Mouse (Mus musculus) Patski (cell line): ENCODE data around the gene Baz1a. TPM values are rescaled to one million over a fixed set of nuclear protein-coding genes. Genes with fewer than 3 reads are reported as not detected.

Source experiments
- ATAC-seq: fragments of 100-300 bp; one replicate; pipeline ENCODE4 v1.8.0; 2021
- CTCF ChIA-PET: fragments of 350-600 bp; sonication (Branson Sonifier 250); formaldehyde crosslinking; loops from one replicate; lab custom pipeline; 2022; ENCODE audit warnings: inconsistent platforms; lab: Charles Lee
- POLR2A ChIA-PET: fragments of 350-600 bp; sonication (Branson Sonifier 250); formaldehyde crosslinking; loops from one replicate; lab custom pipeline; 2022; ENCODE audit warnings: antibody characterized with exemption, inconsistent platforms; lab: Charles Lee
- DNase-seq: peaks from one replicate; pipeline ENCODE4 v3.0.0-alpha.2; 2011; ENCODE audit warnings: low read depth, low spot score
- H3K27me3 ChIP-seq: fragments of 371-371 bp; one replicate; pipeline ENCODE4 v1.5.1; 2021
- CTCF ChIP-seq: fragments of 100-300 bp; IDR thresholded peaks from one replicate; pipeline ENCODE4 v1.5.1; 2021
- in situ Hi-C: fragments of 300-500 bp; cut with MboI; formaldehyde crosslinking; loops from 3 replicates; pipeline ENCODE4 v1.11.1; 2018; ENCODE audit warnings: low pct_unique_long_range_greater_than_20kb, mixed read lengths
- polyA plus RNA-seq: library from polyadenylated mRNA; unstranded; gene quantifications from one replicate; pipeline ENCODE4 v1.2.3, GENCODE M21; 2021

Baz1a gene
- polyA plus RNA-seq, result 20.4 TPM

DNA sequence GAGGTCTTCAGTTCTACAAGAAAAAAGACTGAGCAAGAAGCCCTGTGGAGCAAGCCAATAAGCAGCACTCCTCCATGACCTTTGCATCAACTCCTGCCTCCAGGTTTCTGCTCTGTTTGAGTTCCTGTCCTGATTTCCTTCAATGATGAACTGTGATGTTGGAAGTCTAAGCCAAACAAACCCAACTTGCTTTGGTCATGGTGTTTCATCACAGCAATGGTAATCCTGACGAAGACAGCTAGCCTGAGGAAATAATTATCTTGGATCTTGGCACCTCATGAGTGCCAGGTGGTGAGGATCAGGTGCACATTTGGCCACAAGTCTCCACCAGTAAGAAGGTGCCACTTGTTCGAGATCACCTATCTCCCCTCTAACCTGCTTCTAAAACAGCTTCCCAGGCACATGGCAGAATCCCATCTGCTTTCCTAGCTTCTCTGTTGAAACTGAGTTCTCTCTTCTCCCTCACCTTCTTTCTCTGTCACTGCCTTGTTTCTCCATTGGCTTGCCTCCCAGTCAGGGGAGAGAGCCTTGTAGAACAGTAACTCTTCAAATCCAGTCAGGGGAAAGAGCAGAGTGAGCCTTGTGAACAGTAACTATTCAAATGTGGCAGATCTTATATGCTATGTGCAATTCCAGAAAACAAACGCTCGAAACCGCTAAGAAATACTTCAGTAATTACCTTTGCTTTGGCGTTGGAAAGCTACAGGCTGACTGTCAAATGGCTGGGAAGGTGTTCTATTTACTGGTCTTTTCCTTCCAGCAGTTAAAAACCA is at the start of gene Baz1a:
Gene Baz1a, minus strand, starts transcription at position 723 of the 773 bp plus-strand sequence.
- in situ Hi-C loops, result no loop called here
- POLR2A ChIA-PET, result no interaction called here
- DNase-seq, result no peak
- H3K27me3 ChIP-seq, result no peaks in the 10 kb centered on the region
- CTCF ChIA-PET, result no interaction called here
- ATAC-seq, result no peak
- TF ChIP-seq CTCF, result no peak

DNA sequence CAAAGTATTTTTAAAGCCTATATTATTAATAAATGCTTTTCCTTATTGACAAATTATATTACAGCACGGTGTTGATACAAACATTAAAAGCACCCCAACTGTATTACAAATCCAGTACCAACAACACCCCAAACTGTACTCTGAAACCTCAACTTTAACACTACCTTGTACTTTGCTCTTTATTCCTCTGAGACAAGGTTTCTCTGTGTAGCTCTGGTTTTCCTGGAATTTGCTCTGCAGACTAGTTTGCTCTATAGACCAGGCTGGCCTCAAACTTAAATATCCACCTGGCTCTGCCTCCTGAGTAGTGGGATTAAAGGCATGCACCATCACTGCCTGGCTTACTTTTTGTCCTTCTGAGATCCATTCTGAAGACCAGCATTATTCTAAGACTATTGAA is 48.0 kb upstream of the Baz1a start:
- DNase-seq, result no peak
- POLR2A ChIA-PET, result no interaction called here
- H3K27me3 ChIP-seq, result no peaks in the 10 kb centered on the region
- CTCF ChIA-PET, result no interaction called here
- ATAC-seq, result no peak
- in situ Hi-C loops, result no loop called here
- no peak for TF ChIP-seq CTCF

DNA sequence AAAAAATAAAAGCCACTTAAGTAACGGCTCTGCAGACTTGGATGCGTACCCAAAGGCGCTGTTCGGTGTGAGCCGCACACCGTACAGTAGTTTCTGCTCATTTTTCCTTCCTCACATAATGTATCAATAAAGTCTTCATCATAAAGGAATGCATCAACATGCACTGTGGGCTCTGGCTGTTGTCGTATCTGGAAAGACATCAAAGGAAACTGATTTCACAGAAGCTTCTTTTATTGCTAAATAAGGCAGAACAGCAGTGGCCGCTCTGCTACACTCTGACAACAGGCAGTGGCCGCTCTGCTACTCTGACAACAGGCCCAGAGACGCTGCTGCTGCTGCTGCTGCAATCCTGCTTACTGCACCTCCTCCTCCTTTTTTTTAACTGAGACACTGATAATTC is 46.9 kb upstream of the Baz1a start:
- no peak for DNase-seq
- in situ Hi-C loops, result no loop called here
- no peak for ATAC-seq
- no peaks in the 10 kb centered on the region for H3K27me3 ChIP-seq
- ChIA-PET CTCF (no interaction called here), POLR2A (interaction anchor here (1.2 kb wide), 1 partner anchor 9 kb away, joined by 3 read pairs; no protein-coding TSS in a partner anchor)
- TF ChIP-seq CTCF, result no peak

DNA sequence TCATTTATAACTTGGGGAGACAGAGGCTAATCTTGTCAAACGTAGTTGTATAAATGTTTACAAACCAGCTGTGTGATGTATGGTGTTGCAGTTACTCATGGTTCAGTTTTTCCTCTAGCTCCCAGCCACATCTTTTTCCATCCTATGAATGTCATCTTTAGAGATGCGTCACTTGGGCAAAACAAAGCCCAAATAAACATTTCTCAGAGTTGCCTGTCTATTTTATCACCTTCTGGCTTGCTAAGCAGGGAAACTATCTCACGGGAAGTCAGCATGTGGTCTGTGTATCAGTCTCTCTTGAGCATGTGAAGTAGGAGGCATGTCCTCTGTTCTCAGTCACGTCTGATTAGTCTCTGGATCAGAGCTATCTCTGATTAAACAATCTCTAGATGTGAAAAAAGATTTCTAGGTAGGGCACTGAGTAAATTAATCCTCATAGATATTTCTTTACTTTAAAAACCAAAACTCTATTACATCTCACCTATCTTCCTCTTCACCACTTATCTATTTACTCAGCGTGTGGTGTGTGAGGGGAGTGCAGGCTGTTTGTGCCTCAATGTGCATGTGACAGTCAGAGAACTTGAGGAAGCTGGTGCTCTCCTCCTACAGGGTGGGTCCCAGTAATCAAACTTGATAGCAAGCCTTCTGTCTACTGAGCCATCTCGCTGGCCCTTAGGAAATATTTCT is 46.2 kb upstream of the Baz1a start:
- ATAC-seq, result no peak
- CTCF ChIA-PET, result no interaction called here
- in situ Hi-C loops, result no loop called here
- DNase-seq, result no peak
- TF ChIP-seq CTCF, result no peak
- H3K27me3 ChIP-seq, result no peaks in the 10 kb centered on the region
- POLR2A ChIA-PET, result interaction anchor here (1.2 kb wide), 1 partner anchor 8 kb away, joined by 3 read pairs; no protein-coding TSS in a partner anchor

DNA sequence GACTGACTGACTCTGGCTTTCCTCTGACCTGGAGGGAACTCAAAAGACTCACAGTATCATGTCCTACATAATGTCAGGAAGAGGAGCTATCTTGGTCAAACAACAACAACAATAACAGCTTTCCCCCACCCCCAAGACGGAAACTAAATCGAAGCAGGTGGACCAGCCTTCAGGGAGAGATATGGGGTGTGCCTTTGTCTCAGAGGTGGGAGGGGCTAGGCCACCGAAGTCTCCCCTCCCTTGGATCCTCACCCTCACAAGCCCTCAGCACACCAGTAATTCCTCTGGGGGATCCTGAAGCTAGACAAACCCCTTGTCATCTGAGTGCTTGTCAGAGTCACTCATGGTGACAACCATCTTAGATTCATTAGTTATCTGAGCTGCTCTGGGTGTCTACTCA is 45.7 kb upstream of the Baz1a start:
- no peaks in the 10 kb centered on the region for H3K27me3 ChIP-seq
- ChIA-PET CTCF (no interaction called here), POLR2A (no interaction called here)
- no peak for DNase-seq
- no peak for TF ChIP-seq CTCF
- in situ Hi-C loops, result no loop called here
- ATAC-seq, result no peak

DNA sequence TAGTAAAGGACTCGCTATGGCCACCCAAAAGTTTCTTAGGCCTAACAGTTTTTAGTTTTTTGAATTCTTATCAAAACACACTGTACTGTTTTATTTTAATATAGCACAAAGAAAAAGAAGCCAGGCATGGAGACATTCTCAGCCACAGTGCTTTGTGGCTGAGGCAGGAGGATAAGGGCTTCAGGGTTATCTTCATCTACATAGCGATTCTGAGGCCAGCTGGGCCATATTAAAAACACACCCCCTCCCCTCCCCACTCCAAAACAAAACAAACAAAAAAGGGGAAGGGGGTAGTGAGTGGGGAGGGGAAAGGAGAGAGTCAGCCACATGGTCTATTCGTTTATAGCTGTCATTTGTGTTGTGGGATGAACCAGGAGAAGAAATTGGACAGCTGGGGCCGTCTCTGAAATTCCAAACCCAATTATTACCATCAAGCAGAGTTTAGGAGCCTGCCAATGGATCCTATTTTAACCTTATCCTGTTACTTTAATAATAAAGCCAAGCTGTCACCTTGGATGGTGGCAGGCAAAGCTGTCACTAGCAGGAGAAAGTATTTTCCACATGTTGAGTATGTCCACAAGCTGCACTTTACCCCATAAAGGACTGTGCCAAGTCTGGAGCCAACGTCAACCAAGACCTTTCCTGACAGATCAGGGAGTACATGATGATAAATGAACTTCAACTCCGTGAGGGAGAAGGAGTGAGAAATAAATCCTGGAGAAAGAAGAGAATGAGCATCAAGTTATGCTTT is 44.9 kb upstream of the Baz1a start:
- no peak for DNase-seq
- in situ Hi-C loops, result no loop called here
- ChIA-PET CTCF (no interaction called here), POLR2A (no interaction called here)
- H3K27me3 ChIP-seq, result no peaks in the 10 kb centered on the region
- no peak for ATAC-seq
- TF ChIP-seq CTCF, result no peak

DNA sequence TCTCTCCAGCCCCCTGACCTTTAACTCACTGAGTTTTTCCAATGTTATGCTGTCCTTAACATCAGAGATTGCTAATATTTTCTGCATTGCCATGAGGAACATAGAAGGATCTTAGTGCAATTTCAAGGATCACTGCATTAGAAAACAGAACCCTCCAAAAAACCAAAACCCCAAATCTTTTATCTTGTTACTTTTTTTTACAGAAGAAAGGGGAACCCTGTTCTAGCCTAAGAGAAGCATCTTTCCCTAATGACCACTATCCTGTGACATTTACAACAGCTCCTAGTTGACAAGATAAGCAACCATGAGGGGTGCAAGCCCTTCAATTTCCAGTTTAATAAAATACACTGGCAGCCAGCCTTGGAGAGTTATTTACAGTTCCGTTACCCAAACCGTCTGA is 42.6 kb upstream of the Baz1a start:
- TF ChIP-seq CTCF, result no peak
- CTCF ChIA-PET, result no interaction called here
- no peaks in the 10 kb centered on the region for H3K27me3 ChIP-seq
- DNase-seq, result no peak
- no peak for ATAC-seq
- in situ Hi-C loops, result no loop called here
- POLR2A ChIA-PET, result interaction anchor here (1.4 kb wide), 1 partner anchor 12 kb away, joined by 4 read pairs; no protein-coding TSS in a partner anchor

DNA sequence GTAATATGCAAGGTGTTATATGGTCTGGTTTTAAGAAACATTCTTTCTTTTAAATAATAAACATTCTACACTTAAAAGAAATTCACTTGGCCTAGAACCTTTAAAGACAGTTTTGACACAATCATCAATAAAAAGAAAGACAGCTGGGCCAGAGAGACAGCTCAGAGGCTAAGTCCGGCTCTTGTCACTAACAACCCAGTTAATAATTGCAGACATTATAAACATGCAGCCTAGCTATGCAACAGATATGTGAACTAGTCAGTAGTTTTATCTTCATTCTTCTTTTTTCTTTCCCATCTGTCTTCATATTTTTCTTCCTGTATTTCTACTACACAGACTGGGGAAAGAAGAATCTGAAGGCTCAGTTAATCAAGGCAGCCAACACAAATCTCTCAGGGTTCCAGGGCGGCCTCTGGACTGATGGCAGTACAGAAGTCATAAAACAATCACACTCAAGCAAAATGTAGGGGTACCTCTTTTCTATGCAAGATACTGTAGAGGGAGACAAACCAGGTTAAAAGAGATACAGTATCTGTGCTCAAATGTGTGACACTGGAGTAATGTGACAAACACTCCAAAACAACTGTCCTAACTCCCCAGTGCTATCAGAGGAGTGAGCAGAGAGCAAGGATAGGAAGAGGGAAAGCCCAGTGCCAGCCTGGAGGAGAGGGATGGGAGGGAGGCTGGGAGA is 40.5 kb upstream of the Baz1a start:
- ATAC-seq, result no peak
- DNase-seq, result no peak
- H3K27me3 ChIP-seq, result no peaks in the 10 kb centered on the region
- TF ChIP-seq CTCF, result no peak
- ChIA-PET CTCF (interaction anchor here (0.8 to 1.3 kb wide), 2 partner anchors 16 to 19 kb away, joined by 3 read pairs; no protein-coding TSS in a partner anchor), POLR2A (no interaction called here)
- in situ Hi-C loops, result no loop called here

DNA sequence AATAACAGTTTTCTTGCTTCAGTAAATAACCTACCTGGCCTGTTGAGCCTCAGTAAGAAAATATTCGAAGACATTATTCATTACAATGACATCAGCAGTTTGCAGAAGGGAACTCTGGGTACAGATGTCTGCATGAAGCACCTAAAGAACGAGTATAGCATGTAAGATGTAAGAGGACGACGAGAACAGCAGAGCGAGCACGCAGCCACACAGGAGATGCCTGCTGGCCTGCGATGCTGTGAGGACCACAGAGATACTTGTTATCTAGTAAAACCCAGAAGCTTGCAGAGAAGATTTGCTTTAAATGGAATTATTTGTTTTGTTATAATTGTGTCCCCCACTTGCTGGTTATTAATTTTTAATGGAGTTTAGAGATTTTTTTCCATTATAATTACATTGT is 39.1 kb upstream of the Baz1a start:
- DNase-seq (no peak), ATAC-seq (no peak)
- TF ChIP-seq CTCF, result no peak
- POLR2A ChIA-PET, result no interaction called here
- in situ Hi-C loops, result no loop called here
- no peaks in the 10 kb centered on the region for H3K27me3 ChIP-seq
- CTCF ChIA-PET, result no interaction called here
